Mouse (Mus musculus): ENCODE measurements around the gene Slc25a21.

- TF ChIP-seq POLR2A (IDR thresholded peaks at IDR 0.05; ENCODE audit: low read depth, low read length), result no peak
- no peak for TF ChIP-seq CTCF (IDR thresholded peaks at IDR 0.05; ENCODE audit: extremely low read depth, insufficient read length, insufficient replicate concordance, low read depth, low read length)
These were observed 527.7 kb downstream of the Slc25a21 start for GRCm38 (mm10) chr12:56669451-56670122.
